Mouse (Mus musculus): ENCODE measurements around the gene Asrgl1.
A peak's percentile ranks its signal among the peaks of the same experiment; 100 is the strongest.

Asrgl1 gene

DNA sequence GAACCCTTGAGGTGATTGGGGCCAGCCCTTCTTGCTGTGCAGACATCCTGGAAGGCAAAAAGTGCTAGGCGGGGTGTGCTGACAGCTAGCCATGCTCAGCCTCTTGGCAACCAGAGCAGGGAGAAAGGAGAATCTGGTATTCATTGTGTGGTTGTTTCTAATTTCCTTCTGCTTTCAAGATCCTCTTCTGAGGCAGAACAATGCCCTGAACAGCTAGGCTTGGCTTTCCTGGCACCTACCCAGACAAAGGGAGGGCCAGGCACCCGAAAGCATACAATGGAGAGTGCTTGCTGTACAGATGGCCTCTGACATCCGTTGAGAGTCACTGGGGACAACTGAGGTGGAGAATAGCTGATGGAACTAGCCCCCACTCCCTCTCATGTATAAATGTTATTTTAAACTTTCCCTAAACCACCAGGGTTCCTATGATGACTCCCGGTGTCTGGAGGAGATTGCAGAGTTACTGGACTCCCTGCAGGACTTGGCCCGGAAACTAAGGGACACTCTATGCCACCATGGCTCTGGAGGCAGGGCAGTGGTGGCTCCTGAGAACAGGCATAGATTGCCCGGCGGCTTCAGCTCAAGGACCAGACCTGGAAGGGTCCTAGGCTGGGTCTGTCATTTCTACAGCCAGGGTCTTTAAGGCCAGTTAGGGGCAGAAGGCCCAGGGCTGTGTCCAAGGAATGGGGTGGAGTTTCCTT, 63.8 kb downstream of the Asrgl1 start:
- no peak for DNase-seq (ENCODE audit: low spot score in 2 of 2)

DNA sequence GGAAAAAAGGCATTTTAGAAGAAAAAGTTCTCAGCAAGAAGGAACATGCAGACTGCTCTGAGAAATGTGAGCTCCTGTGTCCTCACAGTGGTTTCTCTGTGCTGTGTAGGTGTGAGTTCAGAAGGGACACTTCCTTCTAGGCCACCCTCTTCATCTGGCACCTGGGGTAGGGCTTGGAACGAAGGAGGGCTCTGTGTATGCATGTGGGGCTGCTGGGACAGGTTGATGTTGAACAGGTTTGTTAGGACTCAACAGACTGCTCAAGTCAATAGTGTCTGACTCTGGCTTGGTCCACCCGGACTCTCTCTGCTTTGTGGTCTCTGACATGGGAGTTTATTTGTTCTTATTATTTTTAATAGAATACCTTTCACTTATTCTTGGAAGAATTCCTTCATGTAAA, 65.1 kb downstream of the Asrgl1 start:
- no peak for DNase-seq (ENCODE audit: low spot score in 2 of 2)

DNA sequence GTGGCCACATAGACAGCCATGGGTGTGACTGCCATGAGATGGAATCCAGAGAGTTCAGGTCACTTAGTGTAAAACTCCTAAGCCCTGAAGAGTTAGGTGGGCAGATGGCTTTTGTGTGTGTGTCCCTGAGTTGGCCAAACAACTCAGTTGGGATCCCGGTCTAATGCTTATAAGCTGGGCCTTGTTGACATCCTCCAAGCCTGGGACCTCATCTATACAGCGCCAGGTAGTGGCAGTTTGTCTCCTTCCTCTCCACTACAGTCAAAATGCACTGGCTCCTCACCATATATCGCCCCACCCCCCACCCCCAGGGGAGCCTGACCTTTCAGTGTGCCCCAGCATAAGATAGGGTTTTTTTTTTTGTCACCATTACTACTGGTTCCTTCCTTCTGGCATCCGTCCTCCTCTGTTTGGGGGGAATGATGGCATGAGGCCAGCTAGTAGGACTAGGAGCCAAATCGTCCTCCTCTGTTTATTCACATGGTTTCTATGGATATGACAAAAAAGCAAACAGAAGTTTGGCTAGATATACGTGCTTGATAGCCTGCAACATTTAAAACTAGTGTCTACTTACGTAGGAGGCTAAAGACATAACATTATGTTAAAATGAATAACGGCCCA, 65.6 kb downstream of the Asrgl1 start:
- DNase-seq (ENCODE audit: low spot score in 2 of 2) = no peak

DNA sequence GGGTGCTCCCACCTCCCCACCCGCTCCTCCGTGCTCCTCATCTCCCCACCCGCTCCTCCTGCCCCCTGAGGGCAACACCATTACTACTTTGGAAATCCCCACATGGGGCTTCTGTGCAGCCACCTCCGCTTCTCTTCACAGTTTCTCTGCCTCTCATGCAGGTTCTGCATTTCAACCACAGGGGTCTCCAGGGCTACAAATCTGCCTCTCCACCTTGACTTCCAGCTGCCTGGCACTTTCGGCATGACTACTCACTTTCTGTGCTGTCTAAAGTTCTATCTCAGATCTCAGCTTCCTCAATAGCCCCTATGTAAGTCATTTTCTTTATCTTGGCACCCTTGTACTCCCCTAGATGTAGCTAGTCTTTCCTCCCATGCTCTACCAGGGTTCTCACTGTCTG, 68.1 kb downstream of the Asrgl1 start:
- DNase-seq (ENCODE audit: low spot score in 2 of 2) = no peak

DNA sequence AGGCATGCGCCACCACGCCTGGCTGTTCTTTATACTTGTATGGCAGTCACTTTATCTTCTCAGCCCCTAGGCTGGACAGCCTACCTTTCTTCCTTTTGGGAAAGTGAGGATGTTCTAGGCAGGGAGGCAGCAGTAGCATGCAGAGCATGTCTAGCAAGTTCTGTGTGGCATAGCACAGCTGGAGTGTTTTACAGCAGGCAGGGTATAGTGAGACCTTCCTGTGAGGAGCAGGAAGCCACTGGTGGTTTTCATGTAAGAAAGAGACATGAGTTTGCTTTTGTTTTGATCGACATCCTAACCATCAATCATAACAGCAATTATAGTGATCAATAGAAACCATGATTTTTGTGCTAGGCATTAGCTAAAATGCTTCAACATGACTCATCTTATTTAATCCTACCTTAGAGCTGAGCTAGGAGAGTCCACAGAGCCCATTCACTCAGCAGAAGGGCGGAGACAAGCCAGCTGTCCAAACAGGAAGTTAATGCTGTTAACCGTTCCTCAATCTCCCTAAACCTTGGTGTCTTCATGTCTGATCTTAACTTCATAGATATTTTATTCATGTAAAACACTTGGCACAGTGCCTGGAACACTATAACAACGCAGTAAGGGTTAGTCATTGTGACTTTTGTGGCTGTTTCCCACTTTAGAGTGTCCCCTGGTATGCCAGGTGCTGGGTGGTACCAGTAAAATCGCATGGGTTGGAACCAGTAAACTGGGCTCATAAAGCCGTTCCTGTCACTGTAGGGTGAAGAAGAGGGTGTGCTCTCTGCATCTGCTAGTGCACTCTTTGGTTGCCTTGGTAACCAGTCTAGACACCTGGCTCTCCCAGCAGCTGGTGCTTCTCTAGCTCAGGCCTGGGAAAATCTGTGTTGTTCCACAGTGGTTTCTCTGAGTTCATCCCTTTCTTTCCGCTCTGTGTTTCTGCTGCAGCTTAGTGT, 69.5 kb downstream of the Asrgl1 start:
- DNase-seq (ENCODE audit: low spot score in 2 of 2) = peak; percentile 54 to 64

DNA sequence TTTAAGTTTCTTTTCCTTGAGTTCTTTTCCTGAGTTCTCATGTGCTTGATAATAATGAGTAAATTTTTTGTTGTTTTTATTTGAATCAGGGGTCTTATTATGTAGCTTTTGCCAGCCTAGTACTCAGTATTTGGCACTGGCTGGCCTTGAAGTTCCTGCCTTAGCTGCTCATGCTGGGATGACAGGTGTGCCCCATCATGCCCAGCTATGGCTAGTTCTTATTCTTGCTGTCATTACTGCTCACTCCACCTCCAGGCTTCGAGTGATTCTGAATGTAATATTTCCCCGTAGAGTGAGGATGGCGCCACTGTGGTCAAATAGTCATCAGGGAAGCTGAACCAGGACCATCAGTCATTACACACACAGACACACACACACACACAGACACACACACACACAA, 71.6 kb downstream of the Asrgl1 start:
- no peak for DNase-seq (ENCODE audit: low spot score in 2 of 2)

DNA sequence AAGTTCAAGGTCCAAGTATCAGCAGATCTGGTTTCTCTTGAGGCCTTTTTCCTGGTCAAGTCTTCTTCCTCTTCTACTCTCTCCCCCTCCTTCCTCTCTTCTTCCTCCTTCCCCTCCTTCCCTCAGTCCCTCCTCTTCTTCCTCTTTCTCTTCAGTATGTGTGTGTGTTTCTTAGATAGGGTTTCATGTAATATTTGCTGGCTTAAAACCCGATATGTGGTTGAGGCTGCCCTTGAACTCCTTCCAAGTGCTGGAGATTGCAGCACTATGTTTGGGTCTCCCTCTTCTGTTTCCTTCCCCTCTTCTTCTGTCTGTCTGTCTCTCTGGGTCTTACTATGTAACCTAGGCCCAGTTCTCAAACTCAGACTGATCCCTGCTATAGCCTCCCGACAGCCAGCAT, 72.6 kb downstream of the Asrgl1 start:
- DNase-seq (ENCODE audit: low spot score in 2 of 2) = no peak

DNA sequence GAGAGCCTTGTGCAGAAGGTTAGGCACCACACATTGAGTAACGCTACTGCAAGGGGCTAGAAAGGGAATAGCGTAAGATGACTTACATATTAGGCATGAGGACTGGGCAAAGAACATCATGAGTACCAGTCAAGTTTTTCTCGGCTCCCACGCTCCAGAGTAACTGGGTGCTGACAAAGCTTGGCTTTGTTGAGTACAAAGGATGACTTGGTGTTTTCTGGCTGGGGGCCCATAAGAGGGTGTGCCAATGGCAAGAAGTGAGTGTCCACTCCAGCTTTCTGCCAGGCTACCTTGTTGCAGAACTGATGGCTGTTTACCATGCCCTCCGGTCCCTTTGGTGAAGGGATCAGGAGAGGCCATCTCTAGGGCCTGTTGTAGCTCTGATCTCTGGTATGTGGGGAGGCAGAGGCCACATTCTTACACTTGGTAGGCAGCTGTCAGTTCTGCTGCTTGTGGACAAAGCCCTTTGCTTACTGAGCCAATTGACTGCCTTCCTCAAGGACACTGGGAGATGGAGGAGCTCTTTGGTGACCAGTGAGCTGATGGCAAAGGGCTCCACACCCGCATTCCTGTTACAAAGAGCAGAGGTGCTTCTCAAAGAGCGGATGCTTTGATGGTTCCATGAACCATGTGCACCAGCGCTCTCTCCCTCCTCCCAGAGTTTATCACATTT, 74.1 kb downstream of the Asrgl1 start:
- DNase-seq (ENCODE audit: low spot score in 2 of 2) = no peak

DNA sequence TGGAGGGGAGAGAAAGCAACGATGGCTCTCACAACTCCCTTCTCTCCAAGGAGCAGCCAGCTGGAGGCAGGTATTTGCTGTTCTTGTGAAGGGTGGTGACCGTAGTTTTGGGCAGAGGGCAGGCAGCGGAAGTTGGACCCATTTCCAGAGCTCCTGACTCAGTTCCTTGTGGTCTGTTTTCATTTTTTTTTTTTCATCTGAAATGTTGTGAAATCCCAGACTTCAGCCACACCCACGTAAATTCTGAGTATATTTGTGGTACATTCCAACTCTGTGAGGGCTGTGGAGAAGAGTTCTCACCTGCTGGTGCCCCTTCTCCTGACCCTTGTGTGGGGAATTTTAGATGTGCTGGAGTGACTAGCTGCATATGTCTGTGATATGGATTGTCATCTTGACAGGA, 75.3 kb downstream of the Asrgl1 start:
- DNase-seq (ENCODE audit: low spot score in 2 of 2) = no peak

Data from thymus, postnatal 10 days (tissue).